Mouse (Mus musculus) T-helper 17 cell (primary cell): ENCODE results near the gene Gm20737.
"Not testable (repeated sequence)": the region's sequence is repeated elsewhere in the genome, so short reads cannot be mapped to it uniquely, and the experiment has no call there.

Experiments
- in situ Hi-C, 2 experiments: fragments of 300-600 bp; cut with MboI, MseI; formaldehyde crosslinking; loops; 1 replicate in 1 of 2; 2 replicates in 1 of 2; pipeline ENCODE4 v1.15.1; 2025; ENCODE audit warnings: high pct_unique_total_duplicates in 2 of 2

The Gm20737 gene

DNA sequence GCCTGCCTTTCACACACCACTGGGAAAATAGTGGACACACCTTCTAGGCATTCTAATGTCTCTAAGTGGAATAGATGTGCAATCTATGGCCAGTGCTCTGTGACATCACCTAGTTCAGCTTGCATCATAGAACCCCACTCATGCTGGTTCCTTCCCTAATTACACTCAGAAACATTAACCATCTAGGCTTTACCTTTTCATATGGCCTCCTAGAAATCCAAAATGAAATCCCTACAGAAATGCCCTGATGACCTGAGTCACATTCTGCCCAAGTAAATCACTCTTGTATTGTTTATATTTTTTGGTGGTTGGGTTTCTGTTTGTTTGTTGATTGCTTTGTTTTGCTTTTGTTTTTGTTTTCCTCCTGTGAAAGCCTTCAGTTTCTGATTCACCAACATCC, at the start of gene Gm20737:
TSS of gene Gm20737 (minus strand) at position 101 of the 400 bp plus-strand sequence.
- in situ Hi-C loops = not testable (repeated sequence)

GRCm38 (mm10) chrY:10553153-10553552, 17.3 kb upstream of the Gm20737 start, which contains the start of gene Gm21775:
Gene Gm21775 (plus strand): TSS chrY:10553453.
- in situ Hi-C loops = not testable (repeated sequence)
